Mouse (Mus musculus) macrophage (primary cell): Measurements from ENCODE around the gene Tox2. TPM values are rescaled to one million over a fixed set of nuclear protein-coding genes. Genes with fewer than 3 reads are reported as not detected.

Experiments
- H3K27ac ChIP-seq: fragments of 350-480 bp; formaldehyde crosslinking; 2 replicates; pipeline ENCODE4 v1.9.0; 2021
- H3K36me3 ChIP-seq: fragments of 350-480 bp; formaldehyde crosslinking; 2 replicates; pipeline ENCODE4 v1.9.0; 2021; ENCODE audit errors: inconsistent target
- H3K4me3 ChIP-seq: fragments of 350-480 bp; formaldehyde crosslinking; 2 replicates; pipeline ENCODE4 v1.9.0; 2021; ENCODE audit errors: inconsistent target
- H3K79me2 ChIP-seq: fragments of 350-480 bp; formaldehyde crosslinking; 2 replicates; pipeline ENCODE4 v1.9.0; 2021; ENCODE audit errors: inconsistent target
- WGBS: methylation state at CpG from one replicate; pipeline ENCODE4 v1.1.7; 2026; ENCODE audit warnings: inconsistent platforms; ENCODE audit not compliant: missing documents; 5-methylcytosine and 5-hydroxymethylcytosine counted together
- polyA plus RNA-seq: library from polyadenylated mRNA; stranded (reverse); fragments of 250-400 nt; gene quantifications from 3 replicates; pipeline ENCODE4 v1.2.4, GENCODE M21; 2018; ENCODE audit warnings: inconsistent platforms

Tox2 gene
- polyA plus RNA-seq, 1 experiment from 2014 or later: 11.2 TPM

GRCm38 (mm10) chr2:163256765-163257164, 53.8 kb downstream of the Tox2 start:
- WGBS: 100% methylated on average over 1 of the region's 1 CpGs
- H3K27ac ChIP-seq: no peak overlapping the region
- no peak overlapping the region for H3K4me3 ChIP-seq
- no peaks in the 10 kb centered on the region for H3K36me3 ChIP-seq
- no peaks in the 10 kb centered on the region for H3K79me2 ChIP-seq

- whole genome bisulfite sequencing: 87% methylated on average over 5 of the region's 6 CpGs
- Histone ChIP-seq H3K79me2 (no peaks in the 10 kb centered on the region), H3K27ac (peak overlapping the region; percentile 24; the same call in 1 of the 2 replicates), H3K36me3 (no peaks in the 10 kb centered on the region), H3K4me3 (no peak overlapping the region)
Observed at GRCm38 (mm10) chr2:163261362-163262054, 58.6 kb downstream of the Tox2 start.

GRCm38 (mm10) chr2:163262055-163262420, 59.1 kb downstream of the Tox2 start:
- Histone ChIP-seq H3K27ac (no peak overlapping the region), H3K4me3 (no peak overlapping the region), H3K79me2 (no peaks in the 10 kb centered on the region), H3K36me3 (no peaks in the 10 kb centered on the region)
- WGBS: 63% methylated on average over 4 of the region's 4 CpGs

GRCm38 (mm10) chr2:163267097-163267496, 64.2 kb downstream of the Tox2 start:
- no peak overlapping the region for H3K4me3 ChIP-seq
- H3K79me2 ChIP-seq: no peaks in the 10 kb centered on the region
- no peak overlapping the region for H3K27ac ChIP-seq
- H3K36me3 ChIP-seq: no peaks in the 10 kb centered on the region

GRCm38 (mm10) chr2:163271581-163272492, 68.9 kb downstream of the Tox2 start:
- 82% methylated on average over 8 of the region's 8 CpGs for WGBS
- Histone ChIP-seq H3K79me2 (no peaks in the 10 kb centered on the region), H3K36me3 (no peaks in the 10 kb centered on the region), H3K27ac (no peak overlapping the region), H3K4me3 (no peak overlapping the region)

- H3K79me2 ChIP-seq: no peaks in the 10 kb centered on the region
- no peak overlapping the region for H3K4me3 ChIP-seq
- H3K27ac ChIP-seq: no peak overlapping the region
- WGBS: 78% methylated on average over 8 of the region's 8 CpGs
- H3K36me3 ChIP-seq: no peaks in the 10 kb centered on the region
Observed at GRCm38 (mm10) chr2:163273815-163274214, 70.9 kb downstream of the Tox2 start.

- no peak overlapping the region for H3K27ac ChIP-seq
- no peaks in the 10 kb centered on the region for H3K79me2 ChIP-seq
- H3K4me3 ChIP-seq: no peak overlapping the region
- WGBS: 87% methylated on average over 14 of the region's 14 CpGs
- no peaks in the 10 kb centered on the region for H3K36me3 ChIP-seq
Observed at GRCm38 (mm10) chr2:163275986-163276385, 73.1 kb downstream of the Tox2 start.

GRCm38 (mm10) chr2:163277979-163278378, 75.1 kb downstream of the Tox2 start:
- H3K4me3 ChIP-seq: no peak overlapping the region
- WGBS: 60% methylated on average over 8 of the region's 9 CpGs
- no peaks in the 10 kb centered on the region for H3K36me3 ChIP-seq
- H3K79me2 ChIP-seq: no peaks in the 10 kb centered on the region
- no peak overlapping the region for H3K27ac ChIP-seq

GRCm38 (mm10) chr2:163280636-163281322, 77.9 kb downstream of the Tox2 start:
- Histone ChIP-seq H3K36me3 (no peaks in the 10 kb centered on the region), H3K79me2 (no peaks in the 10 kb centered on the region), H3K27ac (no peak overlapping the region), H3K4me3 (no peak overlapping the region)
- WGBS: 73% methylated on average over 14 of the region's 23 CpGs

- whole genome bisulfite sequencing: 33% methylated on average over 7 of the region's 7 CpGs
- Histone ChIP-seq H3K4me3 (no peak overlapping the region), H3K36me3 (no peaks in the 10 kb centered on the region), H3K79me2 (no peaks in the 10 kb centered on the region), H3K27ac (no peak overlapping the region)
Observed at GRCm38 (mm10) chr2:163284856-163285255, 81.9 kb downstream of the Tox2 start.

- H3K4me3 ChIP-seq: no peak overlapping the region
Observed at GRCm38 (mm10) chr2:163285335-163285734, 82.4 kb downstream of the Tox2 start.

GRCm38 (mm10) chr2:163285762-163286161, 82.8 kb downstream of the Tox2 start:
- Histone ChIP-seq H3K79me2 (no peaks in the 10 kb centered on the region), H3K4me3 (no peak overlapping the region)
- 59% methylated on average over 7 of the region's 7 CpGs for WGBS

More at GRCm38 (mm10) chr2:163285335-163285734, 82.4 kb downstream of the Tox2 start:
- 15% methylated on average over 8 of the region's 9 CpGs for WGBS
- Histone ChIP-seq H3K27ac (no peak overlapping the region), H3K36me3 (no peaks in the 10 kb centered on the region), H3K79me2 (no peaks in the 10 kb centered on the region)

GRCm38 (mm10) chr2:163288881-163289379, 86.0 kb downstream of the Tox2 start:
- WGBS: 20% methylated on average over 21 of the region's 21 CpGs
- H3K36me3 ChIP-seq: no peaks in the 10 kb centered on the region
- H3K79me2 ChIP-seq: no peaks in the 10 kb centered on the region

More at GRCm38 (mm10) chr2:163285762-163286161, 82.8 kb downstream of the Tox2 start:
- H3K36me3 ChIP-seq: no peaks in the 10 kb centered on the region
- no peak overlapping the region for H3K27ac ChIP-seq

GRCm38 (mm10) chr2:163296999-163297630, 94.2 kb downstream of the Tox2 start:
- WGBS: 77% methylated on average over 11 of the region's 11 CpGs
- no peak overlapping the region for H3K4me3 ChIP-seq
- no peaks in the 10 kb centered on the region for H3K79me2 ChIP-seq
- H3K36me3 ChIP-seq: no peaks in the 10 kb centered on the region
- no peak overlapping the region for H3K27ac ChIP-seq

More at GRCm38 (mm10) chr2:163288881-163289379, 86.0 kb downstream of the Tox2 start:
- H3K4me3 ChIP-seq: no peak overlapping the region
- no peak overlapping the region for H3K27ac ChIP-seq
